Mouse (Mus musculus): Measurements from ENCODE around the gene Ccdc85a. TPM values are rescaled to one million over a fixed set of nuclear protein-coding genes. Genes with fewer than 3 reads are reported as not detected.

The Ccdc85a gene
- polyA plus RNA-seq, 1 experiment from 2014 or later = 1.0 TPM

- no peaks in the 10 kb centered on the region for H3K27me3 ChIP-seq (ENCODE audit: control insufficient read depth, insufficient read depth, low read length)
- H3K36me3 ChIP-seq (ENCODE audit: control insufficient read depth, insufficient read depth) = no peaks in the 10 kb centered on the region
- H3K4me2 ChIP-seq (ENCODE audit: low read depth, low read length) = no peak overlapping the region
- 87% methylated on average over 2 of the region's 2 CpGs for WGBS
- H3K27ac ChIP-seq (ENCODE audit: low read length) = no peak overlapping the region
- no peaks in the 10 kb centered on the region for H3K9me3 ChIP-seq (replicated peaks; ENCODE audit: control insufficient read depth, low read length)
- ATAC-seq (replicated peaks; ENCODE audit: extremely low read depth, insufficient read depth, low FRiP score) = no peak
- no peaks in the 10 kb centered on the region for H3K4me1 ChIP-seq (ENCODE audit: control insufficient read depth, insufficient read depth, low read length)
- H3K9ac ChIP-seq (ENCODE audit: low read length) = no peak overlapping the region
- H3K4me3 ChIP-seq (ENCODE audit: low read length) = no peak overlapping the region
Observed at GRCm38 (mm10) chr11:28543429-28543828, 40.7 kb downstream of the Ccdc85a start.

DNA sequence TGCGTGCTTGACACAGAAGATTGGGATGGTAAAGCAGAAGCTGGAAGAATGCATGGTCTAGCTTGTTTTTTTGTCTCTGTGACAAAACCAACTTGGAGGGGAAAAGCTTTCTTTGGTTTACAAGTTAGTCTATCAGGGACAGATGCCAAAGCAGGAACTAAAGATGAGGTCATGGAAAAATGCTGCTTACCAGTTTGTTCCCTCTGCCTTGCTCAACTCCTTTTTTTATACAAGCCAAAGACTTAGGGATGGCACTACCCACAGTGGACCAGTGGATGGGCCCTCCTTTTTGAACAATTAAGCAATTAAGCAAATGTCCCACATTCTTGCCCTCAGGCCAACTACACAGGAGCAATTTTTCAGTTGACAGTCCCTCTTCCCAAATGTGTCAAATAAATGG, 42.8 kb downstream of the Ccdc85a start:
- H3K27ac ChIP-seq (ENCODE audit: low read length) = no peak overlapping the region
- no peak overlapping the region for H3K4me3 ChIP-seq (ENCODE audit: low read length)
- H3K4me1 ChIP-seq (ENCODE audit: control insufficient read depth, insufficient read depth, low read length) = no peaks in the 10 kb centered on the region
- ATAC-seq (replicated peaks; ENCODE audit: extremely low read depth, insufficient read depth, low FRiP score) = no peak
- H3K9ac ChIP-seq (ENCODE audit: low read length) = no peak overlapping the region
- no peaks in the 10 kb centered on the region for H3K36me3 ChIP-seq (ENCODE audit: control insufficient read depth, insufficient read depth)
- no peaks in the 10 kb centered on the region for H3K27me3 ChIP-seq (ENCODE audit: control insufficient read depth, insufficient read depth, low read length)
- H3K4me2 ChIP-seq (ENCODE audit: low read depth, low read length) = no peak overlapping the region
- no peaks in the 10 kb centered on the region for H3K9me3 ChIP-seq (replicated peaks; ENCODE audit: control insufficient read depth, low read length)
- 87% methylated on average over 1 of the region's 1 CpGs for WGBS

GRCm38 (mm10) chr11:28533286-28533685, 50.8 kb downstream of the Ccdc85a start:
- Histone ChIP-seq H3K36me3 (ENCODE audit: control insufficient read depth, insufficient read depth) (no peaks in the 10 kb centered on the region), H3K27ac (ENCODE audit: low read length) (no peak overlapping the region), H3K4me2 (ENCODE audit: low read depth, low read length) (no peak overlapping the region), H3K9me3 (replicated peaks; ENCODE audit: control insufficient read depth, low read length) (peaks cover 14% of the 10 kb centered on the region), H3K4me3 (ENCODE audit: low read length) (no peak overlapping the region), H3K9ac (ENCODE audit: low read length) (no peak overlapping the region), H3K4me1 (ENCODE audit: control insufficient read depth, insufficient read depth, low read length) (no peaks in the 10 kb centered on the region), H3K27me3 (ENCODE audit: control insufficient read depth, insufficient read depth, low read length) (no peaks in the 10 kb centered on the region)
- no peak for ATAC-seq (replicated peaks; ENCODE audit: extremely low read depth, insufficient read depth, low FRiP score)
- WGBS = 76% methylated on average over 2 of the region's 2 CpGs

DNA sequence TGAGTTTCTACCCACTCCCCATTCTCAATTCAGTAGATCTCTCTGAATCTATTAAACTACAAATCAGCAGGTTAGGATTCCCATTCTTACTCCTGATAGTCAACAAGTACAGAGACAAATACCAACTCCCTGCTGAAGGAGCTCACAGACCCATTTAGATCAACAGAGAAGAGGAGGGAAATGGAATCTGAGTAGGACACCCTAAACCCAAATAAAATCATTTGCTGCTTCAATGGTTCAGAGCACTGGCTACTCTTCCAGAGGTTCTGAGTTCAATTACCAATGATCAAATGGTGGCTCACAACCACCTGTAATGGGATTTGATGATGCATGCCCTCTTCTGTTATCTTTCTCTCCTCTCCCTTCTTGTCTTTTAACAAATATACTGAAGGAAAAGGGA, 82.9 kb downstream of the Ccdc85a start:
- no peak overlapping the region for H3K9ac ChIP-seq (ENCODE audit: low read length)
- no peak overlapping the region for H3K4me2 ChIP-seq (ENCODE audit: low read depth, low read length)
- no peaks in the 10 kb centered on the region for H3K9me3 ChIP-seq (replicated peaks; ENCODE audit: control insufficient read depth, low read length)
- no peaks in the 10 kb centered on the region for H3K4me1 ChIP-seq (ENCODE audit: control insufficient read depth, insufficient read depth, low read length)
- ATAC-seq (replicated peaks; ENCODE audit: extremely low read depth, insufficient read depth, low FRiP score) = no peak
- H3K4me3 ChIP-seq (ENCODE audit: low read length) = no peak overlapping the region
- no peak overlapping the region for H3K27ac ChIP-seq (ENCODE audit: low read length)
- no peaks in the 10 kb centered on the region for H3K36me3 ChIP-seq (ENCODE audit: control insufficient read depth, insufficient read depth)
- no peaks in the 10 kb centered on the region for H3K27me3 ChIP-seq (ENCODE audit: control insufficient read depth, insufficient read depth, low read length)

GRCm38 (mm10) chr11:28497034-28497433, 87.1 kb downstream of the Ccdc85a start:
- Histone ChIP-seq H3K4me2 (ENCODE audit: low read depth, low read length) (no peak overlapping the region), H3K27ac (ENCODE audit: low read length) (no peak overlapping the region), H3K4me3 (ENCODE audit: low read length) (no peak overlapping the region), H3K9ac (ENCODE audit: low read length) (no peak overlapping the region), H3K27me3 (ENCODE audit: control insufficient read depth, insufficient read depth, low read length) (no peaks in the 10 kb centered on the region), H3K9me3 (replicated peaks; ENCODE audit: control insufficient read depth, low read length) (no peaks in the 10 kb centered on the region), H3K4me1 (ENCODE audit: control insufficient read depth, insufficient read depth, low read length) (no peaks in the 10 kb centered on the region), H3K36me3 (ENCODE audit: control insufficient read depth, insufficient read depth) (no peaks in the 10 kb centered on the region)
- ATAC-seq (replicated peaks; ENCODE audit: extremely low read depth, insufficient read depth, low FRiP score) = no peak

- no peak overlapping the region for H3K4me2 ChIP-seq (ENCODE audit: low read depth, low read length)
- no peaks in the 10 kb centered on the region for H3K27me3 ChIP-seq (ENCODE audit: control insufficient read depth, insufficient read depth, low read length)
- H3K9ac ChIP-seq (ENCODE audit: low read length) = no peak overlapping the region
- H3K27ac ChIP-seq (ENCODE audit: low read length) = no peak overlapping the region
- no peaks in the 10 kb centered on the region for H3K36me3 ChIP-seq (ENCODE audit: control insufficient read depth, insufficient read depth)
- no peaks in the 10 kb centered on the region for H3K4me1 ChIP-seq (ENCODE audit: control insufficient read depth, insufficient read depth, low read length)
- H3K9me3 ChIP-seq (replicated peaks; ENCODE audit: control insufficient read depth, low read length) = no peaks in the 10 kb centered on the region
- ATAC-seq (replicated peaks; ENCODE audit: extremely low read depth, insufficient read depth, low FRiP score) = no peak
- no peak overlapping the region for H3K4me3 ChIP-seq (ENCODE audit: low read length)
Observed at GRCm38 (mm10) chr11:28493362-28493761, 90.8 kb downstream of the Ccdc85a start.

GRCm38 (mm10) chr11:28491330-28491729, 92.8 kb downstream of the Ccdc85a start:
- H3K4me3 ChIP-seq (ENCODE audit: low read length) = no peak overlapping the region
- H3K27ac ChIP-seq (ENCODE audit: low read length) = no peak overlapping the region
- WGBS = 62% methylated on average over 1 of the region's 1 CpGs
- H3K36me3 ChIP-seq (ENCODE audit: control insufficient read depth, insufficient read depth) = no peaks in the 10 kb centered on the region
- H3K4me2 ChIP-seq (ENCODE audit: low read depth, low read length) = no peak overlapping the region
- H3K4me1 ChIP-seq (ENCODE audit: control insufficient read depth, insufficient read depth, low read length) = no peaks in the 10 kb centered on the region
- H3K9me3 ChIP-seq (replicated peaks; ENCODE audit: control insufficient read depth, low read length) = no peaks in the 10 kb centered on the region
- ATAC-seq (replicated peaks; ENCODE audit: extremely low read depth, insufficient read depth, low FRiP score) = no peak
- H3K27me3 ChIP-seq (ENCODE audit: control insufficient read depth, insufficient read depth, low read length) = no peaks in the 10 kb centered on the region
- no peak overlapping the region for H3K9ac ChIP-seq (ENCODE audit: low read length)

DNA sequence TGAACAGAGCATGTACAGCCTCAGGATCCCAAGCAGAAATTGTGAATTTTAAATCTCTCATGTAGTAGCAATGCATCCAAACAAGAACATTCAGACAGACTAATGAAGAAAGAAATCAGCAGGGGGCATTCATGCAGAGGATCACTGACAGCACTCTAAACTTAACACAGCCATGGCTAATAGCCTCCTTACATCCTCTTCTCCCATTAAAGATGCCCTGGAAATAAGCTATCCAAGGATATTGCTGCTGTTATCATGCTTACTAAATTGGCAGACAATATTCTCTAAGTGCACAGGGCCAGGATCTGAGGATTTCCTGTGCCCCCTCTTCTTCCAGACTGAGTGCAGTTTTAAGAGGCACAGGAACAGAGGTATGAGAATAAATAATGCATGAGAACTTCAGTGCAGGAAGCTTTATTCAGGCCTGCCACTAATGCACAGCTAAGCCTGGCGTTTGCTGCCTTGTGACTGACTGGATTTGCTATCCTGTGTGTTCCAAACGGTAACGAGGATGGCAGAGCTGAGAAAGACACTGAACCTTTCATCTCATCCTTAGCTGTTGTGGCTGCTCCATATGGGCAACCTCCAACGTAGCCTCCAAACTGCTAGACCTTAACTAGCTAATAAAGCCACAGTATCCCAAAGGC, 99.9 kb downstream of the Ccdc85a start:
- Histone ChIP-seq H3K4me1 (ENCODE audit: control insufficient read depth, insufficient read depth, low read length) (no peaks in the 10 kb centered on the region), H3K27ac (ENCODE audit: low read length) (no peak overlapping the region), H3K9ac (ENCODE audit: low read length) (no peak overlapping the region), H3K4me3 (ENCODE audit: low read length) (no peak overlapping the region), H3K4me2 (ENCODE audit: low read depth, low read length) (no peak overlapping the region), H3K36me3 (ENCODE audit: control insufficient read depth, insufficient read depth) (no peaks in the 10 kb centered on the region), H3K9me3 (replicated peaks; ENCODE audit: control insufficient read depth, low read length) (no peaks in the 10 kb centered on the region), H3K27me3 (ENCODE audit: control insufficient read depth, insufficient read depth, low read length) (no peaks in the 10 kb centered on the region)
- WGBS = 53% methylated on average over 4 of the region's 4 CpGs
- ATAC-seq (replicated peaks; ENCODE audit: extremely low read depth, insufficient read depth, low FRiP score) = no peak

DNA sequence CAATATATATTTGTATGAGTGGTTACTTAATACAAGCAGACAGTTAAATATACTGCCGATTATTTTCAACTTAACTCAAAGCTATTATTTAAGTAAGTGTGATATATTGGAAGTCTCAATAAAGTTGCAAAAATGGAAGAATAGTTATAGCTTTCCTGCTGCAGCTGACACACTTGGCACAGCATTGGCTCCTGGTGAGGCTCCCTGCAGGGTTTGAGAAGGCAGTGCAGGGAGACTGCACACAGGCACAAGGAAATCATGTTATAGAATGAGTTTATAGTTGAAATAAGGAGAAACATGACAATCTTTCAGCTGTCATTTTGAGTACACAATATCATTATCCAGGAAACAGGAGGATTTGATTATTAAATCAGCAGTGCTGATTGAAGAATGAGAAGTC, 107.0 kb downstream of the Ccdc85a start:
- Histone ChIP-seq H3K9ac (ENCODE audit: low read length) (no peak overlapping the region), H3K4me3 (ENCODE audit: low read length) (no peak overlapping the region), H3K27ac (ENCODE audit: low read length) (no peak overlapping the region), H3K9me3 (replicated peaks; ENCODE audit: control insufficient read depth, low read length) (no peaks in the 10 kb centered on the region), H3K4me2 (ENCODE audit: low read depth, low read length) (no peak overlapping the region), H3K4me1 (ENCODE audit: control insufficient read depth, insufficient read depth, low read length) (no peaks in the 10 kb centered on the region), H3K36me3 (ENCODE audit: control insufficient read depth, insufficient read depth) (no peaks in the 10 kb centered on the region), H3K27me3 (ENCODE audit: control insufficient read depth, insufficient read depth, low read length) (no peaks in the 10 kb centered on the region)
- ATAC-seq (replicated peaks; ENCODE audit: extremely low read depth, insufficient read depth, low FRiP score) = no peak
- WGBS = 93% methylated on average over 1 of the region's 1 CpGs

DNA sequence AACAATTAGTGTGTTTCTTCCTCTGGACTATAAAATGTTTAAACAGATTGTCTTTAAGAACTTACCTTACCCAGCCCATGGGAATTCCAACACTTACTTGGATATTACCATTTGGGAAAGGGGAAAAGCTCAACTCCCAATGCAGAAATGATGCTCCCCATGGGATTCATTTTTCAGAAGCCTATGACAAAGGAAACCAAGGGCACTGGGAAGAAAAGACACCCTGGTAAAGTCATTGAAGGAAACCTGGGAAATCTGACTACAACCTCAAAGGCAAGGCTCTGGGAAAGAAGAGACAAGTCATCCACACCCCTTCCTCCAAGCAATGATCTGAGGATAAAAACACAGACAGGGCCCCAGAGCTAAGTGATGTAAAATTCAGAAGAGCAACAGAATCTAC, 118.4 kb downstream of the Ccdc85a start:
- Histone ChIP-seq H3K4me3 (ENCODE audit: low read length) (no peak overlapping the region), H3K9me3 (replicated peaks; ENCODE audit: control insufficient read depth, low read length) (no peaks in the 10 kb centered on the region), H3K27me3 (ENCODE audit: control insufficient read depth, insufficient read depth, low read length) (no peaks in the 10 kb centered on the region), H3K4me2 (ENCODE audit: low read depth, low read length) (no peak overlapping the region), H3K4me1 (ENCODE audit: control insufficient read depth, insufficient read depth, low read length) (no peaks in the 10 kb centered on the region), H3K9ac (ENCODE audit: low read length) (no peak overlapping the region), H3K36me3 (ENCODE audit: control insufficient read depth, insufficient read depth) (no peaks in the 10 kb centered on the region), H3K27ac (ENCODE audit: low read length) (no peak overlapping the region)
- no peak for ATAC-seq (replicated peaks; ENCODE audit: extremely low read depth, insufficient read depth, low FRiP score)

Data from heart, embryonic 16.5 days (tissue).